Mouse (Mus musculus): ENCODE results near the gene Fundc1. TPM values are rescaled to one million over a fixed set of nuclear protein-coding genes. Genes with fewer than 3 reads are reported as not detected.

Fundc1 gene
- polyA plus RNA-seq, 1 experiment from 2014 or later = 55.1 TPM

GRCm38 (mm10) chrX:17547143-17547806, 24.9 kb downstream of the Fundc1 start:
- Histone ChIP-seq H3K4me1 (replicated peaks) (no peaks in the 10 kb centered on the region), H3K9me3 (no peaks in the 10 kb centered on the region), H3K9ac (no peak overlapping the region), H3K27ac (replicated peaks) (0 out of 2 replicates have a peak overlapping the region, but pooled peaks have one; percentile 30), H3K36me3 (no peaks in the 10 kb centered on the region), H3K27me3 (no peaks in the 10 kb centered on the region), H3K4me2 (no peak overlapping the region), H3K4me3 (no peak overlapping the region)
- ATAC-seq (ENCODE audit: low FRiP score, low read depth) = peak; percentile 76; the same call in 1 of the 2 replicates
- 19% methylated on average over 6 of the region's 6 CpGs for WGBS

DNA sequence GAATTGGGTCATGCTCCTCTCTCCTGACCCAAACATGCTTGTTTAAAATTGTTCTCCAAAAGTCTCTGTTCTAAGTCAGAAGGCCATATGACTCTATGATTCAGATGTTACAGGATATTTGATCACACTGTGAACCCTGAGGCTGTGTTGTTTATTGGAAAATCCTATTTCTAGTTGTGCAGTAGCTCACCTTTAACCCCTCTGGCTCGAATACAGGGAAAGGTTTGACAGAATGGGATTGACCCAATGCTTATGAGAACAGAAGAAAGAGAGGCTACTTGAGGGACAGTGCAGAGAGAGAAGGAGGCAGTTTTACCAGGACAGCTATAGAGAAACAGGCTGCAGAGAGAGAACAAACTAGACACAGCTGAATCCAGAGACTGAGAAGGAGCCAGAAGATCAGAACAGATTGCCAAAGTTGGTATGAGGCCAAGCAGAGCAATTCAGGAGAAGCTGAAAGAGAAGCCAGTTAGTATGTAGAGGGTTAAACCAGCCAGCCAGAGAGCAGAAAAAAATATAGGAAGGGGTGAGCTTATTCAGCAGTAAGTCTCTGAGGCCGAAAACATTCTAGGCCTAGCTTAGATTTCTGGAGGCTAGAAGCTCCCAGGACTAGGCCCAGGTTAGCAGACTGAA, 27.1 kb downstream of the Fundc1 start:
- Histone ChIP-seq H3K9me3 (no peaks in the 10 kb centered on the region), H3K4me1 (replicated peaks) (no peaks in the 10 kb centered on the region), H3K9ac (no peak overlapping the region), H3K4me2 (no peak overlapping the region), H3K36me3 (no peaks in the 10 kb centered on the region), H3K27ac (replicated peaks) (no peak overlapping the region), H3K27me3 (no peaks in the 10 kb centered on the region), H3K4me3 (no peak overlapping the region)
- WGBS = 41% methylated on average over 2 of the region's 2 CpGs
- ATAC-seq (ENCODE audit: low FRiP score, low read depth) = 0 out of 2 replicates have a peak, but pooled peaks have one; percentile 34

DNA sequence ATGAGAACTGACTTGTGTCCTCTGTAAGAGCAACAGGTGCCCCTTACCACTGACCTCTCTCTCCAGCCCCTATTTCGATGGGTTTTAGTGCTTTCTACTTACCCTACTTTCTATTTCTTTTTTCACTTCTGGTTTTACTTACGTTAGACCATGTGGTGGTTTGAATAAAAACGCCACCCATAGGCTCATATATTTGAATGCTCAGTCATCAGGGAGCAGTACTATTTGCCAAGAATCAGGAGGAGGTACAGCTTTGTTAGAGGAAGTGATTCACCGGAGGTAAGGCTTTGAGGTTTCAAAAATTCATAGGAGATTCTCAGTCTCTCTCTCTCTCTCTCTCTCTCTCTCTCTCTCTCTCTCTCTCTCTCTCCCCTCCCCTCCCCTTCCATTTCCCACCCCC, 34.4 kb downstream of the Fundc1 start:
- 87% methylated on average over 4 of the region's 4 CpGs for WGBS
- H3K27me3 ChIP-seq = no peaks in the 10 kb centered on the region

DNA sequence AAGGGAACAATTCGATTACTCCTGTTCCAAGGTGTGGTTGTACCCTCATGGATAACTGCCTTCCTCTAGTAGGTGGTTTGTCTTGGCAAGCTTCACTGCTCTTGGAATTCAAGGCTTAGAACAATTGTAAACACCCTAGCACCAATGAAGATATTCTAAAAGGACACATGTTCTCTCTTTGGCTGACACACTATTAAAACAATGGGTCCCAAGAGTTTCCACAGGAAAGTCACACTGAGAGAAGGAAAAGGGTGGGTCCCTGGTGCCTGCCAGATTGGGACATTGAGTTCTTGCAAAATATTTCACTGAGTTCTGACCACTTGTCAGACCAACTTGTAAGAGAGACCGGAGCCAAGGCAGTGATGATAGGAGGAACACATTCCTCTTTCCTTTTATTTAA, 45.1 kb downstream of the Fundc1 start:
- no peak for ATAC-seq (ENCODE audit: low FRiP score, low read depth)
- H3K9ac ChIP-seq = no peak overlapping the region
- no peaks in the 10 kb centered on the region for H3K4me1 ChIP-seq (replicated peaks)
- 92% methylated on average over 2 of the region's 2 CpGs for WGBS
- H3K36me3 ChIP-seq = no peaks in the 10 kb centered on the region
- H3K27ac ChIP-seq (replicated peaks) = no peak overlapping the region
- H3K27me3 ChIP-seq = no peaks in the 10 kb centered on the region
- H3K9me3 ChIP-seq = no peaks in the 10 kb centered on the region
- no peak overlapping the region for H3K4me3 ChIP-seq
- H3K4me2 ChIP-seq = no peak overlapping the region

More for the DNA sequence above, 34.4 kb downstream of the Fundc1 start:
- Histone ChIP-seq H3K4me2 (no peak overlapping the region), H3K4me3 (no peak overlapping the region), H3K4me1 (replicated peaks) (no peaks in the 10 kb centered on the region), H3K36me3 (no peaks in the 10 kb centered on the region), H3K9ac (no peak overlapping the region), H3K9me3 (no peaks in the 10 kb centered on the region), H3K27ac (replicated peaks) (no peak overlapping the region)
- no peak for ATAC-seq (ENCODE audit: low FRiP score, low read depth)

GRCm38 (mm10) chrX:17521221-17521716, 50.9 kb downstream of the Fundc1 start:
- Histone ChIP-seq H3K4me2 (no peak overlapping the region), H3K9me3 (no peaks in the 10 kb centered on the region), H3K27me3 (no peaks in the 10 kb centered on the region), H3K9ac (no peak overlapping the region), H3K36me3 (no peaks in the 10 kb centered on the region), H3K4me1 (replicated peaks) (no peaks in the 10 kb centered on the region), H3K27ac (replicated peaks) (no peak overlapping the region), H3K4me3 (no peak overlapping the region)
- WGBS = 9% methylated on average over 3 of the region's 3 CpGs
- ATAC-seq (ENCODE audit: low FRiP score, low read depth) = no peak

DNA sequence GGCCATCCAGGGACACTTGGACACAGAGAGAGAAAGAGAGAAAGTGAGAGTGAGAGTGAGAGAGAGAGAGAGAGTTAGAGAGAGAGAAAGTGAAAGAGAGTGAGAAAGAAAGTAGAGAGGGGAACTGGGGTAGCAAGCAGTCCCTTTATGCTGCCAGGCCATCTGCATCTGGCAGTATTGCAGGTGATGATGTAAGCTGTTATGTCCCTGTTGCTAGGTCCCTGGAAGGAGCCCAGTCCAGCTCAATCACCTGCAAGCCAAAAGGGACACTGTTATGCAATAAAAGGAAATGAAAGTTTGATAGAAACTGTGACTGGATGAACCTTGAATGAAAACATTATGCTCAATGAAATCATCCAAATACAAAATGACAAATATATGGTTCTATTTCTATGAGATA, 52.0 kb downstream of the Fundc1 start:
- no peaks in the 10 kb centered on the region for H3K27me3 ChIP-seq
- no peak overlapping the region for H3K9ac ChIP-seq
- H3K4me1 ChIP-seq (replicated peaks) = no peaks in the 10 kb centered on the region
- no peaks in the 10 kb centered on the region for H3K9me3 ChIP-seq
- H3K27ac ChIP-seq (replicated peaks) = no peak overlapping the region
- no peaks in the 10 kb centered on the region for H3K36me3 ChIP-seq
- H3K4me3 ChIP-seq = no peak overlapping the region
- no peak overlapping the region for H3K4me2 ChIP-seq
- no peak for ATAC-seq (ENCODE audit: low FRiP score, low read depth)

GRCm38 (mm10) chrX:17514012-17514411, 58.1 kb downstream of the Fundc1 start:
- H3K4me1 ChIP-seq (replicated peaks) = no peaks in the 10 kb centered on the region
- no peak overlapping the region for H3K4me2 ChIP-seq
- H3K4me3 ChIP-seq = no peak overlapping the region
- H3K27me3 ChIP-seq = no peaks in the 10 kb centered on the region
- no peak for ATAC-seq (ENCODE audit: low FRiP score, low read depth)
- H3K27ac ChIP-seq (replicated peaks) = no peak overlapping the region
- H3K36me3 ChIP-seq = no peaks in the 10 kb centered on the region
- 65% methylated on average over 3 of the region's 3 CpGs for WGBS
- no peak overlapping the region for H3K9ac ChIP-seq
- H3K9me3 ChIP-seq = no peaks in the 10 kb centered on the region

GRCm38 (mm10) chrX:17512021-17512602, 60.0 kb downstream of the Fundc1 start:
- 76% methylated on average over 3 of the region's 3 CpGs for WGBS

More at GRCm38 (mm10) chrX:17512021-17512602, 60.0 kb downstream of the Fundc1 start:
- Histone ChIP-seq H3K4me2 (no peak overlapping the region), H3K4me3 (no peak overlapping the region), H3K9me3 (no peaks in the 10 kb centered on the region), H3K36me3 (no peaks in the 10 kb centered on the region), H3K27me3 (no peaks in the 10 kb centered on the region), H3K9ac (no peak overlapping the region), H3K27ac (replicated peaks) (no peak overlapping the region), H3K4me1 (replicated peaks) (no peaks in the 10 kb centered on the region)
- ATAC-seq (ENCODE audit: low FRiP score, low read depth) = no peak

Data from hindbrain, embryonic 15.5 days (tissue).